Mouse (Mus musculus) CH12F3 (cell line): Measurements from ENCODE around the gene Micu1.

Experiments
- in situ Hi-C: fragments of 300-500 bp; cut with MboI; formaldehyde crosslinking; loops from 2 replicates; pipeline ENCODE4 v1.14.3; 2020; ENCODE audit warnings: low sequenced_read_pairs

The Micu1 gene

DNA sequence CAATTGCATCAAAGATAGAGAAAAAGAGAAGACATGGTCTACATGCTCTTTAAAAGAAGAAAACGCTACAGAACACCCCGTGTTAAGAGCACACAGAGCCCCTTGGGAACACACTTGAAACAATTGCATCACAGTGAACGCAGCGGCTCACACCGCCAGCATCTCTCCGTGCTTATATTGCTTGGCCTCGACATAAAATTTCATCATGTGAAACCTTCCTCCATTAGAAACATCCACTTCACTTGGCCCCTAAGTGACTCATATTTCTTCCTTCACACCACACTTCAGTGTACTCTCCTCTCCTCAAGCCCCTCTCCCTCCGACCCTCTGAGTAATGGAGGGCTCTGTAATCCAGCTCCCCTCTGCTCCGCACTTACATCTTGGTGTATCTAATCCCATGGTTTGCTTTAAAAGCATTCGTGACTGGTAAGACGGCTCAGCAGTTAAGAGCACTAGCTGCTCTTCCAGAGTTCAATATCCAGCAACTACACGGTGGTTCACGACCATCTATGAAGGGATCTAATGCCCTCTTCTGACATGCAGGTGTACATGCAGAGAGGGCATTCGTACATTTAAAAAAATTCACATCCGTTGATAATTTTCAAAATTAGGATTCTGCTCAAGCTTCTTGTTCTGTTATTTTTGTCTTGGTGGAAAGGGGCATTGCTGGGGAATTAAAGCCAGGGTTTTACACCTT lies 175.3 kb downstream of the Micu1 start:
- in situ Hi-C loops, result no loop called here

- in situ Hi-C loops, result no loop called here
Measured at GRCm38 (mm10) chr10:59878823-59879222, 176.5 kb downstream of the Micu1 start.

- in situ Hi-C loops, result no loop called here
Measured at GRCm38 (mm10) chr10:59879255-59880028, 177.2 kb downstream of the Micu1 start, which contains the start of gene Dnajb12. Dnajb12 (plus strand) TSS chr10:59879556.

GRCm38 (mm10) chr10:59880029-59880386 lies 177.7 kb downstream of the Micu1 start:
- in situ Hi-C loops, result no loop called here

DNA sequence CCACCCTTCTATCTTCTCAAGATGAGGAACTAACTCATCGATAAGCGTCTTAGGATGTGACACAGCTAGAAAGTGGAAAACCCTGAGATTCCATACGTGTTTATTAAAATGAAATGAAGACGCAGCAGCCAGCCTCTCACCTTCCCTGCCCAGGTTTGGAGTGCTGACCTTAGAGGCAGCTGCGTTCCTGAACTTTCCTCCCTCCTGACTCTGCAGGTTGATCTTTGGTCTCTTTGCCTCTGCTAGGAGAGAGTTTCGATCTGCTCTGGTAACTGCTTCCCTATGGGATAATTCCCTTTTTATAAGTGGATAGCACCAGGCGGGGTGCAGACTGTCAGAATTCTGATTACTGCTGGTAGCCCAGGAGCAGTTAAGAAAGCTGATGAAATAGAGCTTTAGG lies 178.6 kb downstream of the Micu1 start:
- in situ Hi-C loops, result no loop called here

DNA sequence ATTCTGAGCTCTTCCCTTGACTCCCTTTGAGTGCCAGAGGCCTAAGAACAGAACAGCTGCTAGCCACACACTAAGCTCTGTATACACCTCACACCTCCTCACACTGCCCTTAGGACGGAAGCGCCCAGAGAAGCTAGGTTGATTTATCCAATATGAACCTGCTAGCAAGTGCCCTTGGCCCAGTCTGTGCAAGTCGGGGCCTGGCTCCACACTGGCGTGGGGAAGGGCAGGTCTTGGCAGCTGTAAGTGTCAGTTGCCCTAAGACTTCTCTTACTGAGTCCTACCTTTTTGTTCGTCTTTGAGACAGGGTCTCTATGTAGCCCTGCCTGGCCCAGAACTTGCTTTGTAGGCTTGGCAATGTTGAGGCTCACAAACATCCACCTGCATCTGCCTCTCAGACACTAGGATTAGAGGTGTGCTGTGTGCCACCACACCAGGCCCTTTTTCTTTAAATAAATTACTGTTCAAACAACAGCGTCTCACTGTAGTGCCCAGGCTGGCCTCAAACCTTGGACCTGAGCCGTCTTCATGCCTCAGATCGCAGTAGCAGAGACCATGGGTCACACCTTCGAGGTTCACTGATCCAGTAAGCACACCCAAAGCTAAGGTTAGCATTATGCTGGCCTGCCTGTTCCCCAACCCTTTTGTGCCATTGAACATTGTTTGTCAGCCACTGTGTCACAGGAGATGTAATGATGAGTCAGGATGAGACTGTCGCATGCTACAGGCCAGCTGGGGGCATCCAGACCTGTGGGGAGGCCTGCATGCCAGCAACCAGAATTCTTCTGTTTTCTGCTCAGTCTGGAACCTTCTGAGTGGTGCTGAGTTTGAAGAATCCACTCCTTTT lies 182.3 kb downstream of the Micu1 start:
- in situ Hi-C loops, result loop anchor here (5.0 kb wide), 1 partner anchor 68 kb away; the partner anchor contains the start of gene Ddit4

DNA sequence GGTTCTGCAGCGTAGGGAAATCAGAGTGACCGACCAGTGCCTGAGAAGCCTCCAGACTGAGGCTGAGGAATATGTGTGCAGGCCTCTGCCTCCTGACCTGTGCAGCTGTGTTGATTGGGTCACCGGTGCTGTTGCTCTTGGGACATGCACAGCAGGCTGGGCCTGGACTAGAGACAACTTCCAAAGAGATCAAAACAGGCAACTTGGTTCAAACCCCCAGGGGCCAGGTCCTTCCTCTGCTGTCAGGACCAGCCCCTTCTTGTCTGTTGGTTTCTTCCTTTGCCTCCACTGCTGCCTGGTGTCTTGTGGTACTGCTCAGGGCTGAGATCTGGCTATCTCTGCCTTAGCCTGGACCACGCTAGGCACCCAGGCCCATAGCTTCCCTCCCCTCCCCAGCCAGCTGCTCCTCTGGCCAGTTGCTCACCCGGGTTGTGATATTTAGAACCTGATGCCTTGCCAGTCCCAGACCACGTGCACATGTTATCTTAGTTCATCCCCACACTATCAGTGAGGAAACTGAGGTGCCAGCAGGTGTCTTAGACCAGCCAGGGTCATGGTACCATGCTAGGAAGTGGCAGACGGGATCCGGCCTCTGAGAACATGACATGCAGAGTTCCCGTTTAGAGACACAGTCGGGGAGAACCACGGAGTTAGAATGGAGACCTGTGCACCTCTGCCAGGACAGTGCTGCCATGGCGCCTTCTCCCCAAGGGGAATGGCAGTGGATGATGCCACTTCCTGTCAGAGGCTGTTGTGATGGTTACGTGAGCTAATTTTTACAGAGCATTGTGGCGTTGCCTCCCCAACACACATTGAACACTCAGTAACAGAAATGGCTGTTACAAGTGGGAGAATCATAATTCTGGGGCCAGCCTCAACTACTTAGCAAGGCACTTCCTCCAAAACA lies 183.2 kb downstream of the Micu1 start:
- in situ Hi-C loops, result loop anchor here (5.0 kb wide), 1 partner anchor 67 kb away; the partner anchor contains the start of gene Ddit4

DNA sequence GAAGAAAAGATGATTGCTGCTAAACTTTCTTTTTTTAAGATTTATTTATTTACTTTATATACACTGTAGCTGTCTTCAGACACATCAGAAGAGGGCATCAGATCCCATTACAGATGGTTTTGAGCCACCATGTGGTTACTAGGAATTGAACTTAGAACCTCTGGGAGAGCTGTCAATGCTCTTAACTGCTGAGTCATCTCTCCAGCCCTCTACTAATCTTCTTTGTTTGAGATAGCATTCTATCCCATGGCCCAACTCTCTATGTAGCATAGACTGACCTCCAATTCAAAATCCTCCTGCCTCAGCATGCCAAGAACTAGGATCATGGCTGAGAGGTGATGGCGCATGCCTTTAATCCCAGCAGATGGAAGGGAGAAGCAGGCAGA lies 183.8 kb downstream of the Micu1 start:
- in situ Hi-C loops, result loop anchor here (5.0 kb wide), 1 partner anchor 66 kb away; the partner anchor contains the start of gene Ddit4

DNA sequence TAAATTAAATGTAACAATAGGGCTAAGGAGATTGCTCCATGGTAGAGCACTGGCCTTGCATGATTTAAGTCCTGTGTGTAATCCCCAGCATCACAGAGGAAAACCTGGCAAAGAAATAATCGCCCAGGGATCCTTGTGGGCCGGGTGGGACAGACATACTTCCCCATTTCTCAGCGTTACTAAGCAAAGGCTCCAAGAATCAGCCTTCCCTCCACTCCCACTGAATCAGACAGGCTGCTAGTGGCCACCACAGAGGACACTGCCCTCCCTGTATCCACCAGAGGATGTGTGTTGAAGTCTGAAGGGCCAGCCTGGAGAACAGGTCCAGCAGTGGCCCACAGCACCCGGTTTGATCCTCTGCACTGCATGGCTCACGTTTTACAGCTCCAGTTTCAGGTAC lies 185.2 kb downstream of the Micu1 start:
- in situ Hi-C loops, result loop anchor here (5.0 kb wide), 1 partner anchor 65 kb away; the partner anchor contains the start of gene Ddit4

DNA sequence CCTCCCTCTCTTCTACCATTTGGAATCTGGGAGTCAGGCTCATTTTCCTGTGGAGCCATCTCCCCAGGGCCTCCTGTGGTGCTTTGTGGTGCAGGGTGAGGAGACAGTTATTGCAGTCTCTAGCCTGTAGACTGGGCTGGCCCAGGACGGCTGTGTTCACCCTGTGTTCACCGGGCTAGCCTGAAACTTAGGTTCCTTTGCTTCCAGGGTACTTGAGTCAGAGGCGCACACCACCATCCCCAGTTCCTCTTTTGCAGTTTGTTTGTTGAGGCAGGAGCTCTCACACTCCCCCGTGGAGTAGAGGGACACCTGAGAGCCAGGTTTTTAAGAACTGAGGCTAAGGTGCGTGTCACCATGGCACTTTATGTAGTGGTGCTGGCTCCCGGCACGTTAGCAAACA lies 187.1 kb downstream of the Micu1 start:
- in situ Hi-C loops, result loop anchor here (5.0 kb wide), 1 partner anchor 63 kb away; the partner anchor contains the start of gene Ddit4

GRCm38 (mm10) chr10:59889953-59890751 lies 187.9 kb downstream of the Micu1 start:
- in situ Hi-C loops, result loop anchor here (5.0 kb wide), 1 partner anchor 62 kb away; the partner anchor contains the start of gene Ddit4

GRCm38 (mm10) chr10:59892977-59893376 lies 190.7 kb downstream of the Micu1 start:
- in situ Hi-C loops, result no loop called here

- in situ Hi-C loops, result no loop called here
Measured at GRCm38 (mm10) chr10:59894251-59895160, 192.2 kb downstream of the Micu1 start.

DNA sequence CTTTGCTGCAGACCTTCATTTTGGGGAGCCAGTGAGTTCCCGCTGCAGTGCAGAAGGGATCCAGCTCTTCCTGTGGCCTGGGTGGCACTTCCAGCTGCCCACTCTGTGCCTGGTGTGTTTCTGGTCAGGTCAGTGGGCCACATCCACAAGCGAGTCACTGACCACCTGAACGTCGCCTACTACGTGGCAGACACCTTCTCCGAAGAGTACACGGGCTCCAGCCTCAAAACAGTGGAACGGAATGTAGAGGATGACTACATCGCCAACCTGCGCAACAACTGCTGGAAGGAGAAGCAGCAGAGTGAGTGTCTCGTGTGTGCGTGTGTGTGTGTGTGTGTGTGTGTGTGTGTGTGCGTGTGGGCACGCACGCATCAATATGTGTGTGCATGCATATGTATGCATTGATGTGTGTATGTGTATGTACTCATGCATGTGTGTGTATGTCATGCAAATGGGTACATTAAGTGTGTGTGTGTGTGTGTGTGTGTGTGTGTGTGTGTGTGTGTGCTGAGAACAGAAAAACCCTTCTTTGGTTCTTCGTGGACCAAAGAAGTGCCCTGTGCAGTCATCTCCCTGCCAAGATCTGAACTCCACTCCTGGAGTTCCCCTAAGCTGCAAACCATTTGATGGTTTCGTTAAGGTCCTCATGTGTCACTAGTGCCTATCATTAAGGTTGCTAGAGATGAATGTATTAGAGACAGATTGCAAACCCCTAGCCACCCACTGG lies 193.3 kb downstream of the Micu1 start:
- in situ Hi-C loops, result no loop called here

- in situ Hi-C loops, result no loop called here
Measured at GRCm38 (mm10) chr10:59896211-59896610, 193.9 kb downstream of the Micu1 start.

- in situ Hi-C loops, result no loop called here
Measured at GRCm38 (mm10) chr10:59896911-59897331, 194.6 kb downstream of the Micu1 start.

DNA sequence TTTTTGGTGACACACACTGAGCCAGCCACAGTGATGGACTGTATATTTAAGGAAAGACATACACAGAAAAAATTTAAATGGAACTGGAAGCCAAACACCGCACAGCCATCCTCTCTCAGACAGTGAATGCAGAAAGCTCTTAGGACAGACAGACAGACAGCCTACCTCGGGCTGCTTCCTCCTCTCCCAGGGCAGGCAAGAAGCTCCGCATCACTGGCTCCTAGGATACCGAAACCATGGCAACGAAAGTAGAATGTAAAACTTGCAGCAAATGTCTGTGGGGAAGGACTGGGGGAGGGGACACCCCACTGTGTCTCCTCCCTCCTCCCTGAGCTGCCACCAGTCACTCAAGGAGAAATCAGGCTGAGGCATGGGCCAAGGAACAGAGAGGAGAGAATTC lies 195.2 kb downstream of the Micu1 start:
- in situ Hi-C loops, result no loop called here
